Comparison of ENCODE assay signal across 31 mouse cellular contexts in the genomic region with DNA sequence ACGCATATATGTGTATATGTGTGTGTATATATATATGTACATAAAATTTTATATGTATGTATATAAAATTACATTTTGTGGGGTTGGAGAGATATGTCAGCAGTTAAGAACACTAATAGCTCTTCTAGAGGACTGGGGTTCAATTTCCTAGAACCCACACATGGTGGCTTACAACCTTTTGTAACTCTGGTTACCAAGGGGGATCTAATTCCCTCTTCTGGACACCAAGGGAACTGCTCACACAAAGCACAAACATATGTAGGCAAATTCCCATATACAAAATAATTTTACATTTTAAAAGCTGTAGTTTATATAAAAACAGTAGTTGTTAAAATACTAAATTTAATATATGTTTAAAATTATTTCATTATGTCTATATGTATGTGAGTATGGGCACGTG. TPM values are rescaled to one million over a fixed set of nuclear protein-coding genes. Genes with fewer than 3 reads are reported as not detected.
A peak's percentile ranks its signal among the peaks of the same experiment; 100 is the strongest.
DNase-seq lines count a peak whose midpoint lies in the region; ATAC-seq and TF ChIP-seq lines count a peak whose summit lies in the region.
"Had no signal": no experiment of that assay in that cellular context is flagged by ENCODE, and none has a peak within 500 bp of the region (broad histone marks: within the 10 kb centered on the region; RNA-seq: fewer than 3 reads in every experiment).

No protein-coding gene starts in this region.

- H3K4me3 ChIP-seq in heart, adult 2 months: no peak overlapping the region
- H3K4me3 ChIP-seq in heart, embryonic 12.5 days: no peak overlapping the region
- no peak overlapping the region for H3K4me3 ChIP-seq in midbrain, postnatal 0 days (ENCODE audit: low read depth, low read length)
- H3K4me3 ChIP-seq in midbrain, embryonic 15.5 days: no peak overlapping the region
- H3K4me3 ChIP-seq: embryonic facial prominence, embryonic 12.5 days; heart, embryonic 13.5 days; kidney, embryonic 15.5 days; liver, embryonic 13.5 days; lung, embryonic 15.5 days; neural tube, embryonic 13.5 days had no signal

- H3K9me3 ChIP-seq in heart, embryonic 12.5 days (replicated peaks): no peaks in the 10 kb centered on the region
- H3K9me3 ChIP-seq in midbrain, postnatal 0 days (ENCODE audit: low read length): no peaks in the 10 kb centered on the region
- H3K9me3 ChIP-seq in midbrain, embryonic 15.5 days: no peaks in the 10 kb centered on the region
- H3K9me3 ChIP-seq: embryonic facial prominence, embryonic 12.5 days; heart, embryonic 13.5 days; kidney, embryonic 15.5 days; liver, embryonic 13.5 days; lung, embryonic 15.5 days; neural tube, embryonic 13.5 days had no signal

- peak; percentile 27; the same call in 1 of the 2 replicates for TF ChIP-seq CTCF in heart, adult 2 months (IDR thresholded peaks at IDR 0.05)
- TF ChIP-seq CTCF in midbrain, postnatal 0 days (IDR thresholded peaks at IDR 0.05): peak; percentile 10; the same call in 1 of the 2 replicates

- ATAC-seq in heart, embryonic 12.5 days (ENCODE audit: insufficient number of reproducible peaks, low FRiP score): no peak
- no peak for ATAC-seq in midbrain, postnatal 0 days (ENCODE audit: low FRiP score)
- ATAC-seq in midbrain, embryonic 15.5 days (replicated peaks): no peak
- 0 out of 2 replicates have a peak, but pooled peaks have one; percentile 38 for ATAC-seq in megakaryocyte progenitor cell, adult 5-6 weeks (replicated peaks; ENCODE audit: poor library complexity)
- ATAC-seq: forebrain, embryonic 14.5 days had no signal

- H3K27ac ChIP-seq in heart, adult 2 months: no peak overlapping the region
- no peak overlapping the region for H3K27ac ChIP-seq in heart, embryonic 12.5 days (ENCODE audit: poor library complexity, severe bottlenecking)
- H3K27ac ChIP-seq in midbrain, postnatal 0 days (ENCODE audit: low read depth, low read length): no peak overlapping the region
- H3K27ac ChIP-seq in midbrain, embryonic 15.5 days: no peak overlapping the region
- H3K27ac ChIP-seq: embryonic facial prominence, embryonic 12.5 days; heart, embryonic 13.5 days; hindbrain, embryonic 14.5 days; kidney, embryonic 15.5 days; liver, embryonic 13.5 days; lung, embryonic 15.5 days; neural tube, embryonic 13.5 days had no signal

- no peak overlapping the region for H3K9ac ChIP-seq in heart, adult 2 months (ENCODE audit: low read depth, low read length)
- no peak overlapping the region for H3K9ac ChIP-seq in heart, embryonic 12.5 days
- H3K9ac ChIP-seq in midbrain, postnatal 0 days (replicated peaks; ENCODE audit: low read length, poor library complexity, severe bottlenecking): no peak overlapping the region
- H3K9ac ChIP-seq in midbrain, embryonic 15.5 days: no peak overlapping the region
- H3K9ac ChIP-seq: embryonic facial prominence, embryonic 12.5 days; heart, embryonic 13.5 days; hindbrain, embryonic 14.5 days; kidney, embryonic 15.5 days; liver, embryonic 13.5 days; lung, embryonic 15.5 days; neural tube, embryonic 13.5 days had no signal

- no peak for TF ChIP-seq EP300 in heart, adult 2 months (IDR thresholded peaks at IDR 0.05; ENCODE audit: insufficient read depth, low read depth, low read length)

- WGBS in heart, adult 2 months: 99% methylated on average over 2 of the region's 2 CpGs
- WGBS in heart, embryonic 12.5 days: 85% methylated on average over 2 of the region's 2 CpGs
- WGBS in midbrain, postnatal 0 days: 92% methylated on average over 2 of the region's 2 CpGs
- WGBS in midbrain, embryonic 15.5 days: 90% methylated on average over 2 of the region's 2 CpGs

- H3K4me1 ChIP-seq in heart, adult 2 months (ENCODE audit: control insufficient read depth, insufficient read depth, low read length): peaks cover 2% of the 10 kb centered on the region; the same call in 1 of the 2 replicates
- no peaks in the 10 kb centered on the region for H3K4me1 ChIP-seq in heart, embryonic 12.5 days (replicated peaks)
- H3K4me1 ChIP-seq in midbrain, postnatal 0 days (ENCODE audit: insufficient read depth, low read length): no peaks in the 10 kb centered on the region
- H3K4me1 ChIP-seq in midbrain, embryonic 15.5 days: no peaks in the 10 kb centered on the region
- H3K4me1 ChIP-seq: embryonic facial prominence, embryonic 12.5 days; heart, embryonic 13.5 days; kidney, embryonic 15.5 days; lung, embryonic 15.5 days had no signal

- no peak overlapping the region for H3K4me2 ChIP-seq in heart, embryonic 12.5 days
- H3K4me2 ChIP-seq in midbrain, postnatal 0 days (ENCODE audit: low read depth, low read length, poor library complexity, severe bottlenecking): no peak overlapping the region
- H3K4me2 ChIP-seq in midbrain, embryonic 15.5 days: no peak overlapping the region
- H3K4me2 ChIP-seq: embryonic facial prominence, embryonic 12.5 days; heart, embryonic 13.5 days; hindbrain, embryonic 14.5 days; kidney, embryonic 15.5 days; liver, embryonic 13.5 days; lung, embryonic 15.5 days; midbrain, embryonic 11.5 days; neural tube, embryonic 13.5 days had no signal

- intact Hi-C loops in heart, adult 2 months (cut with DNase I): no loop called here

- no peaks in the 10 kb centered on the region for H3K79me2 ChIP-seq in heart, adult 2 months (replicated peaks; ENCODE audit: control insufficient read depth, insufficient read depth, low read length)

- no peaks in the 10 kb centered on the region for H3K36me3 ChIP-seq in heart, adult 2 months (ENCODE audit: control insufficient read depth, insufficient read depth, low read length)
- H3K36me3 ChIP-seq in heart, embryonic 12.5 days: no peaks in the 10 kb centered on the region
- H3K36me3 ChIP-seq in midbrain, postnatal 0 days (ENCODE audit: insufficient read depth, low read length): no peaks in the 10 kb centered on the region
- no peaks in the 10 kb centered on the region for H3K36me3 ChIP-seq in midbrain, embryonic 15.5 days (replicated peaks)
- H3K36me3 ChIP-seq: embryonic facial prominence, embryonic 12.5 days; heart, embryonic 13.5 days; kidney, embryonic 15.5 days; liver, embryonic 13.5 days; lung, embryonic 15.5 days; neural tube, embryonic 13.5 days had no signal

- no peaks in the 10 kb centered on the region for H3K27me3 ChIP-seq in heart, adult 2 months (ENCODE audit: control insufficient read depth, insufficient read depth, low read length)
- no peaks in the 10 kb centered on the region for H3K27me3 ChIP-seq in heart, embryonic 12.5 days (replicated peaks)
- H3K27me3 ChIP-seq in midbrain, postnatal 0 days (ENCODE audit: insufficient read depth, low read length): no peaks in the 10 kb centered on the region
- H3K27me3 ChIP-seq in midbrain, embryonic 15.5 days (replicated peaks): no peaks in the 10 kb centered on the region
- H3K27me3 ChIP-seq: embryonic facial prominence, embryonic 12.5 days; heart, embryonic 13.5 days; kidney, embryonic 15.5 days; liver, embryonic 13.5 days; lung, embryonic 15.5 days; neural tube, embryonic 13.5 days had no signal

- TF ChIP-seq POLR2A in heart, adult 2 months (IDR thresholded peaks at IDR 0.05; ENCODE audit: insufficient read depth, low read depth, low read length): no peak

- no peak for DNase-seq in heart, adult 2 months
- DNase-seq in midbrain, postnatal 0 days (ENCODE audit: low spot score): no peak
- no peak for DNase-seq in adrenal gland, postnatal 4 days (ENCODE audit: low spot score in 2 of 2)
- DNase-seq in ovary, postnatal 10 days (ENCODE audit: low spot score): no peak
- DNase-seq: B cell, adult 2 months; cerebellum, adult 11 months; cerebellum, adult 9-10 months; cerebellum, postnatal 36 days; embryo, embryonic 11 days; gastrocnemius, postnatal 36 days; heart, adult 18-20 months; heart, postnatal 10 days; kidney, adult 18-20 months; kidney, postnatal 25 days; left cerebral cortex, postnatal 4 days; liver, embryonic 13.5 days; retina, postnatal 1 day; right cerebral cortex, postnatal 14 days; thymus, adult 18-20 months; thymus, postnatal 25 days had no signal

RNA-seq across cellular contexts. Expression of a gene that starts 37.4 kb away (rescaled TPM):
- 1 to 10 TPM; 9.6 to 9.9 TPM for total RNA-seq in heart, adult 2 months (2021)
- polyA plus RNA-seq in heart, adult 2 months (2012; rRNA removed): 4.4 and 8.1 TPM in 2 replicates
- polyA plus RNA-seq in heart, embryonic 12.5 days (2016; fragmentation: Nextera tagmentation; extraction: Ambion mirVana): 134 and 145 TPM in 2 replicates
- total RNA-seq in midbrain, postnatal 0 days (2014; rRNA removed): 31.2 and 35.6 TPM in 2 replicates
- polyA plus RNA-seq in midbrain, postnatal 0 days (2015; fragmentation: Nextera tagmentation; extraction: Ambion mirVana): 25.0 and 26.1 TPM in 2 replicates
- 44.7 and 48.9 TPM in 2 replicates for polyA plus RNA-seq in midbrain, embryonic 15.5 days (2015; fragmentation: Nextera tagmentation; extraction: Ambion mirVana)
- total RNA-seq in megakaryocyte progenitor cell, adult 5-6 weeks (2015): 245 and 255 TPM in 2 replicates
- 673 and 874 TPM in 2 replicates for total RNA-seq in megakaryocyte progenitor cell, adult 5-6 weeks (2017)
- total RNA-seq in adrenal gland, postnatal 4 days (2021): 10 to 100 TPM; 72.0 to 73.4 TPM
